Mouse (Mus musculus): ENCODE measurements at regions not wholly inside any gene's neighbourhood (a gene's known extent, or its start where the extent isn't known, plus 50 kb on each side); places are given as distances from the start of the nearest gene placed in this dataset.

- TF ChIP-seq CTCF (IDR thresholded peaks at IDR 0.05; ENCODE audit: borderline replicate concordance, extremely low read depth, insufficient read depth, insufficient read length) (no peak), POLR2A (IDR thresholded peaks at IDR 0.05; ENCODE audit: borderline replicate concordance, extremely low read depth, insufficient read depth, insufficient read length, poor library complexity, severe bottlenecking) (no peak)
- DNase-seq (ENCODE audit: low read depth) = peak; percentile 49
Measured at GRCm38 (mm10) chr14:89061319-89061718, 590.1 kb upstream of the Pcdh20 start.

DNA sequence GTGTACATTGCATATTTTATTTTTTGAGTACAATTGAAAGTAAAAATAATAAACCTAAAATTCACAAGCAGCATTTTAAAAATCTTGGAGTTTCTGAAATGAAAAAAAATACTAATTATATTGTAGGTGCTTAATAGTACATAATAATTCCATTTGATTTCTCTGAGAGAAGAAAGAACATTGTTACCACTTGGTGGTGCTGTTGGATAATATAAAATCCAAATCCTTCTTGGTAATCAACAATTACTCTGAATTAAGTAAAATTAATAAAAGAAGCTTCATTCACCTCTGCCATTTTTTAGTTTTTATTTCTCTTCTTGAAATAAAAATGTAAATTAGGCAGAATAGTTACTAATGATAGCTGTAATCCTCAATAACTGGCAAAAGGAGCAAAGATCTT, 563.2 kb upstream of the Pcdh20 start:
- TF ChIP-seq CTCF (IDR thresholded peaks at IDR 0.05; ENCODE audit: borderline replicate concordance, extremely low read depth, insufficient read depth, insufficient read length) = no peak
- TF ChIP-seq POLR2A (IDR thresholded peaks at IDR 0.05; ENCODE audit: borderline replicate concordance, extremely low read depth, insufficient read depth, insufficient read length, poor library complexity, severe bottlenecking) = no peak
- peak; percentile 77 for DNase-seq (ENCODE audit: low read depth)

DNA sequence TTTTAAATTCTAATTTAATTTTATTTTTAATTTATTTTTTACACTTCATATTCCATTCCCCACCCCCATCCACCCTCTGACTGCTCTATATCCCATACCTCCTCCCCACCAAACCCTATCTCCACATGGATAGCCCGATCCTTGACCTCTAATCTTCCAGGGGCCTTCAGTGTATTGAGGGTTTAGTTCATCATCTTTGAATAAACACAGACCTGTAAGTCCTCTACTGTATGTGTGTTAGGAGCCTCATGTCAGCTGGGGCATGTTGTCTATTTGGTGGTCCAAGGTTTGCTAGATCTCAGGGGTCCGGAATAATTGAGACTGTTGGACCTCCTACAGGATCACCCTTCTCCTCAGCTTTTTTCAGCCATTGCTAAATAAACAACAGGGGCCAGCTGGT, 540.2 kb upstream of the Pcdh20 start:
- TF ChIP-seq POLR2A (IDR thresholded peaks at IDR 0.05; ENCODE audit: borderline replicate concordance, extremely low read depth, insufficient read depth, insufficient read length, poor library complexity, severe bottlenecking) = no peak
- DNase-seq (ENCODE audit: low read depth) = no peak

- TF ChIP-seq POLR2A (IDR thresholded peaks at IDR 0.05; ENCODE audit: borderline replicate concordance, extremely low read depth, insufficient read depth, insufficient read length, poor library complexity, severe bottlenecking) (no peak), CTCF (IDR thresholded peaks at IDR 0.05; ENCODE audit: borderline replicate concordance, extremely low read depth, insufficient read depth, insufficient read length) (no peak)
- no peak for DNase-seq (ENCODE audit: low read depth)
Measured at GRCm38 (mm10) chr14:89009648-89010047, 538.5 kb upstream of the Pcdh20 start.

GRCm38 (mm10) chr14:88981895-88982294, 510.7 kb upstream of the Pcdh20 start:
- DNase-seq (ENCODE audit: low read depth) = peak; percentile 65
- peak; percentile 58; the same call in 1 of the 2 replicates for TF ChIP-seq CTCF (IDR thresholded peaks at IDR 0.05; ENCODE audit: borderline replicate concordance, extremely low read depth, insufficient read depth, insufficient read length)
- no peak for TF ChIP-seq POLR2A (IDR thresholded peaks at IDR 0.05; ENCODE audit: borderline replicate concordance, extremely low read depth, insufficient read depth, insufficient read length, poor library complexity, severe bottlenecking)

DNA sequence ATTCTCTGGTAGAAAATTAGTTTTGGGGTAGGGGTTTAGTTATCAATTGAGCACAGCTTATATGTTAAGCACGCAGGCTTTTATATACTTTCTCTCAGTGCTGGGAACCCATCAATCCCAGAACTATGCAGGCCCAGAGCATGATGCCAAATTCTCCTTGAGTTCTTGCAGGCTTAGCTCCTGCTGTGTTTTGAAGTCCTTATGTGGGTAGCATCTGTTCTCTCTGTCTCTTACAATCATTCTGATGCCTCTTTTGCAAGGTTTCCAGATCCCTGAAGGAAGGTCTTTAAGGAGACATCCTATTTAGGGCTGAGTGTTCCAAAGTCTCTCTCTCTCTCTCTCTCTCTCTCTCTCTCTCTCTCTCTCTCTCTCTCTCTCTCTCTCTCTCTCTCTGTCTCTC, 504.8 kb upstream of the Pcdh20 start:
- DNase-seq (ENCODE audit: low read depth) = peak; percentile 8
- TF ChIP-seq CTCF (IDR thresholded peaks at IDR 0.05; ENCODE audit: borderline replicate concordance, extremely low read depth, insufficient read depth, insufficient read length) (no peak), POLR2A (IDR thresholded peaks at IDR 0.05; ENCODE audit: borderline replicate concordance, extremely low read depth, insufficient read depth, insufficient read length, poor library complexity, severe bottlenecking) (no peak)

DNA sequence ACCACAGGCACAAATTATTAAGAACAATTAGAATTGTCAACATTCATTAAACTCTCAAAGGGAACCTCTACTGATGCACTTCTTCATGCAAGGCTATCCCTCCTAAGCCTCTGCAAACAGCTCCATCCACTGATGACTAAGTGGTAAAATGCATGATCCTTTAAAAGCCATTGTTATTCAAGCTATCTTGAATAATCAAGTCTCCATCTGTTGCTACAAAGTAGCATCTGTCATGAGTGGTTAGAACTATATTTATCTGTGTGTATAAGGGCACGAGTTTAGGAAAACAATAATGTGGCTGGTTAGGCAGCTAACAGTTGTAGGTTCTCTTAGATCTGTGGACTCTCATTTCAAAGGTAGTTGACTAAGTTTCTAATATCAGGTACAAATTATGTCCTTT, 463.4 kb upstream of the Pcdh20 start:
- DNase-seq (ENCODE audit: low read depth) = peak; percentile 9
- TF ChIP-seq CTCF (IDR thresholded peaks at IDR 0.05; ENCODE audit: borderline replicate concordance, extremely low read depth, insufficient read depth, insufficient read length) = no peak
- TF ChIP-seq POLR2A (IDR thresholded peaks at IDR 0.05; ENCODE audit: borderline replicate concordance, extremely low read depth, insufficient read depth, insufficient read length, poor library complexity, severe bottlenecking) = no peak

Data from brain, embryonic 14.5 days (tissue).